Mouse (Mus musculus): ENCODE data around the gene Hcn3. TPM values are rescaled to one million over a fixed set of nuclear protein-coding genes. Genes with fewer than 3 reads are reported as not detected.

Gene Hcn3
- total RNA-seq, 1 experiment = 4.0 TPM

- in situ Hi-C loops (cut with MboI; ENCODE audit: low sequenced_read_pairs in 2 of 2, unreplicated experiment in 2 of 2) = no loop called here
- H3K36me3 ChIP-seq (ENCODE audit: control insufficient read depth, insufficient read depth, low read length, poor library complexity, severe bottlenecking) = no peaks in the 10 kb centered on the region
- H3K27ac ChIP-seq (ENCODE audit: insufficient read depth, low read depth, low read length, poor library complexity, severe bottlenecking) = no peak overlapping the region
- H3K9me3 ChIP-seq (ENCODE audit: control insufficient read depth, insufficient read depth, low read depth, low read length) = no peaks in the 10 kb centered on the region
- peaks cover 0 to 6% of the 10 kb centered on the region in 2 experiments; a peak in 1 of 4 replicates for H3K4me1 ChIP-seq (ENCODE audit: control insufficient read depth in 2 of 2, insufficient read depth in 2 of 2, low read length in 2 of 2, poor library complexity in 1 of 2)
- H3K9ac ChIP-seq (ENCODE audit: insufficient read depth, low read depth, low read length, poor library complexity, severe bottlenecking) = no peak overlapping the region
- no peak for DNase-seq (ENCODE audit: low read depth, low spot score)
- no peak for TF ChIP-seq CHD2 (IDR thresholded peaks at IDR 0.05; ENCODE audit: low read depth, low read length)
- no peak for TF ChIP-seq MAFK (IDR thresholded peaks at IDR 0.05; ENCODE audit: insufficient read depth, low read depth, low read length)
- no peak for TF ChIP-seq ZC3H11A (IDR thresholded peaks at IDR 0.05; ENCODE audit: borderline replicate concordance, low read depth, low read length)
- TF ChIP-seq ZNF384 (IDR thresholded peaks at IDR 0.05; ENCODE audit: low read depth, low read length) = no peak
- no peak for TF ChIP-seq HCFC1 (IDR thresholded peaks at IDR 0.05; ENCODE audit: borderline replicate concordance, insufficient read depth, low read length)
- no peak overlapping the region for H3K4me3 ChIP-seq (ENCODE audit: insufficient read depth in 1 of 2, low read depth in 1 of 2, low read length in 2 of 2, poor library complexity in 1 of 2, severe bottlenecking in 1 of 2)
Measured at GRCm38 (mm10) chr3:89144821-89145220, 15.2 kb downstream of the Hcn3 start.

- Histone ChIP-seq H3K9me3 (ENCODE audit: control insufficient read depth, insufficient read depth, low read depth, low read length) (no peaks in the 10 kb centered on the region), H3K9ac (ENCODE audit: insufficient read depth, low read depth, low read length, poor library complexity, severe bottlenecking) (no peak overlapping the region), H3K4me3 (ENCODE audit: insufficient read depth in 1 of 2, low read depth in 1 of 2, low read length in 2 of 2, poor library complexity in 1 of 2, severe bottlenecking in 1 of 2) (peak overlapping the region in 1 of 2 experiments; percentile 50; a peak in 1 of 4 replicates), H3K4me1 (ENCODE audit: control insufficient read depth in 2 of 2, insufficient read depth in 2 of 2, low read length in 2 of 2, poor library complexity in 1 of 2) (peaks cover 0 to 6% of the 10 kb centered on the region in 2 experiments; a peak in 1 of 4 replicates), H3K36me3 (ENCODE audit: control insufficient read depth, insufficient read depth, low read length, poor library complexity, severe bottlenecking) (no peaks in the 10 kb centered on the region), H3K27ac (ENCODE audit: insufficient read depth, low read depth, low read length, poor library complexity, severe bottlenecking) (no peak overlapping the region)
- no peak for TF ChIP-seq ZC3H11A (IDR thresholded peaks at IDR 0.05; ENCODE audit: borderline replicate concordance, low read depth, low read length)
- TF ChIP-seq HCFC1 (IDR thresholded peaks at IDR 0.05; ENCODE audit: borderline replicate concordance, insufficient read depth, low read length) = no peak
- no peak for TF ChIP-seq MAFK (IDR thresholded peaks at IDR 0.05; ENCODE audit: insufficient read depth, low read depth, low read length)
- peak; percentile 55 for DNase-seq (ENCODE audit: low read depth, low spot score)
- in situ Hi-C loops (cut with MboI; ENCODE audit: low sequenced_read_pairs in 2 of 2, unreplicated experiment in 2 of 2) = no loop called here
Measured at GRCm38 (mm10) chr3:89136365-89136764, 23.6 kb downstream of the Hcn3 start.

- H3K9me3 ChIP-seq (ENCODE audit: control insufficient read depth, insufficient read depth, low read depth, low read length) = no peaks in the 10 kb centered on the region
- no peak within 1 kb of the TSS for H3K27ac ChIP-seq (ENCODE audit: insufficient read depth, low read depth, low read length, poor library complexity, severe bottlenecking)
- H3K9ac ChIP-seq (ENCODE audit: insufficient read depth, low read depth, low read length, poor library complexity, severe bottlenecking) = peak within 1 kb of the TSS; percentile 60; the same call in 1 of the 2 replicates
- no peaks in the 10 kb centered on the region for H3K36me3 ChIP-seq (ENCODE audit: control insufficient read depth, insufficient read depth, low read length, poor library complexity, severe bottlenecking)
- H3K4me1 ChIP-seq (ENCODE audit: control insufficient read depth in 2 of 2, insufficient read depth in 2 of 2, low read length in 2 of 2, poor library complexity in 1 of 2) = peaks cover 0 to 6% of the 10 kb centered on the region in 2 experiments; a peak in 1 of 4 replicates
- no peak for DNase-seq (ENCODE audit: low read depth, low spot score)
- peak within 1 kb of the TSS; percentile 50 to 57; a peak in 2 of 4 replicates for H3K4me3 ChIP-seq (ENCODE audit: insufficient read depth in 1 of 2, low read depth in 1 of 2, low read length in 2 of 2, poor library complexity in 1 of 2, severe bottlenecking in 1 of 2)
- TF ChIP-seq CHD2 (IDR thresholded peaks at IDR 0.05; ENCODE audit: low read depth, low read length) = no peak
- no peak for TF ChIP-seq MAFK (IDR thresholded peaks at IDR 0.05; ENCODE audit: insufficient read depth, low read depth, low read length)
- no peak for TF ChIP-seq ZC3H11A (IDR thresholded peaks at IDR 0.05; ENCODE audit: borderline replicate concordance, low read depth, low read length)
- no peak for TF ChIP-seq ZNF384 (IDR thresholded peaks at IDR 0.05; ENCODE audit: low read depth, low read length)
- TF ChIP-seq HCFC1 (IDR thresholded peaks at IDR 0.05; ENCODE audit: borderline replicate concordance, insufficient read depth, low read length) = no peak
- in situ Hi-C loops (cut with MboI; ENCODE audit: low sequenced_read_pairs in 2 of 2, unreplicated experiment in 2 of 2) = no loop called here
Measured at GRCm38 (mm10) chr3:89135958-89136357, 24.0 kb downstream of the Hcn3 start, which contains the start of gene Pklr. Pklr (plus strand) TSS chr3:89136142.

GRCm38 (mm10) chr3:89133752-89134151, 26.2 kb downstream of the Hcn3 start:
- H3K36me3 ChIP-seq (ENCODE audit: control insufficient read depth, insufficient read depth, low read length, poor library complexity, severe bottlenecking) = no peaks in the 10 kb centered on the region
- no peak for DNase-seq (ENCODE audit: low read depth, low spot score)
- H3K9me3 ChIP-seq (ENCODE audit: control insufficient read depth, insufficient read depth, low read depth, low read length) = no peaks in the 10 kb centered on the region
- H3K27ac ChIP-seq (ENCODE audit: insufficient read depth, low read depth, low read length, poor library complexity, severe bottlenecking) = no peak overlapping the region
- H3K9ac ChIP-seq (ENCODE audit: insufficient read depth, low read depth, low read length, poor library complexity, severe bottlenecking) = no peak overlapping the region
- in situ Hi-C loops (cut with MboI; ENCODE audit: low sequenced_read_pairs in 2 of 2, unreplicated experiment in 2 of 2) = no loop called here
- H3K4me3 ChIP-seq (ENCODE audit: insufficient read depth in 1 of 2, low read depth in 1 of 2, low read length in 2 of 2, poor library complexity in 1 of 2, severe bottlenecking in 1 of 2) = no peak overlapping the region
- TF ChIP-seq ZNF384 (IDR thresholded peaks at IDR 0.05; ENCODE audit: low read depth, low read length) (no peak), CHD2 (IDR thresholded peaks at IDR 0.05; ENCODE audit: low read depth, low read length) (no peak), HCFC1 (IDR thresholded peaks at IDR 0.05; ENCODE audit: borderline replicate concordance, insufficient read depth, low read length) (no peak), MAFK (IDR thresholded peaks at IDR 0.05; ENCODE audit: insufficient read depth, low read depth, low read length) (no peak), ZC3H11A (IDR thresholded peaks at IDR 0.05; ENCODE audit: borderline replicate concordance, low read depth, low read length) (no peak)
- H3K4me1 ChIP-seq (ENCODE audit: control insufficient read depth in 2 of 2, insufficient read depth in 2 of 2, low read length in 2 of 2, poor library complexity in 1 of 2) = peaks cover 0 to 6% of the 10 kb centered on the region in 2 experiments; a peak in 1 of 4 replicates

- Histone ChIP-seq H3K27ac (ENCODE audit: insufficient read depth, low read depth, low read length, poor library complexity, severe bottlenecking) (no peak overlapping the region), H3K9ac (ENCODE audit: insufficient read depth, low read depth, low read length, poor library complexity, severe bottlenecking) (no peak overlapping the region)
- TF ChIP-seq CHD2 (IDR thresholded peaks at IDR 0.05; ENCODE audit: low read depth, low read length) = no peak
- no peak for TF ChIP-seq MAFK (IDR thresholded peaks at IDR 0.05; ENCODE audit: insufficient read depth, low read depth, low read length)
- TF ChIP-seq HCFC1 (IDR thresholded peaks at IDR 0.05; ENCODE audit: borderline replicate concordance, insufficient read depth, low read length) = no peak
- no peak for TF ChIP-seq ZC3H11A (IDR thresholded peaks at IDR 0.05; ENCODE audit: borderline replicate concordance, low read depth, low read length)
- TF ChIP-seq ZNF384 (IDR thresholded peaks at IDR 0.05; ENCODE audit: low read depth, low read length) = no peak
Measured at GRCm38 (mm10) chr3:89133063-89133450, 26.9 kb downstream of the Hcn3 start.

More at GRCm38 (mm10) chr3:89133063-89133450, 26.9 kb downstream of the Hcn3 start:
- Histone ChIP-seq H3K4me1 (ENCODE audit: control insufficient read depth in 2 of 2, insufficient read depth in 2 of 2, low read length in 2 of 2, poor library complexity in 1 of 2) (peaks cover 0 to 6% of the 10 kb centered on the region in 2 experiments; a peak in 1 of 4 replicates), H3K36me3 (ENCODE audit: control insufficient read depth, insufficient read depth, low read length, poor library complexity, severe bottlenecking) (no peaks in the 10 kb centered on the region), H3K4me3 (ENCODE audit: insufficient read depth in 1 of 2, low read depth in 1 of 2, low read length in 2 of 2, poor library complexity in 1 of 2, severe bottlenecking in 1 of 2) (no peak overlapping the region), H3K9me3 (ENCODE audit: control insufficient read depth, insufficient read depth, low read depth, low read length) (no peaks in the 10 kb centered on the region)
- in situ Hi-C loops (cut with MboI; ENCODE audit: low sequenced_read_pairs in 2 of 2, unreplicated experiment in 2 of 2) = no loop called here
- no peak for DNase-seq (ENCODE audit: low read depth, low spot score)
